Mouse (Mus musculus) spleen, adult 18-20 months (tissue): Measurements from ENCODE around the gene Dcdc2c.

Experiments used
- DNase-seq, 2 experiments: peaks; one replicate each; pipeline ENCODE4 v3.0.0; 2022; ENCODE audit warnings: mixed read lengths in 2 of 2

Dcdc2c gene

GRCm38 (mm10) chr12:28552299-28552698 is at the start of gene Dcdc2c:
Dcdc2c (minus strand) TSS chr12:28552399.
- no peak for DNase-seq

- no peak for DNase-seq
Observed at GRCm38 (mm10) chr12:28598526-28598991, 46.4 kb upstream of the Dcdc2c start.

GRCm38 (mm10) chr12:28598110-28598509 is 45.9 kb upstream of the Dcdc2c start:
- no peak for DNase-seq

- no peak for DNase-seq
Observed at GRCm38 (mm10) chr12:28597699-28598098, 45.5 kb upstream of the Dcdc2c start.

- DNase-seq, result no peak
Observed at GRCm38 (mm10) chr12:28596851-28597250, 44.7 kb upstream of the Dcdc2c start.

- DNase-seq, result no peak
Observed at GRCm38 (mm10) chr12:28590428-28590827, 38.2 kb upstream of the Dcdc2c start.

GRCm38 (mm10) chr12:28589090-28589868 is 37.1 kb upstream of the Dcdc2c start:
- peak; percentile 31 to 68 for DNase-seq

- DNase-seq, result no peak
Observed at GRCm38 (mm10) chr12:28587949-28588348, 35.8 kb upstream of the Dcdc2c start.

- DNase-seq, result no peak
Observed at GRCm38 (mm10) chr12:28584036-28584435, 31.8 kb upstream of the Dcdc2c start.

- no peak for DNase-seq
Observed at GRCm38 (mm10) chr12:28582423-28582822, 30.2 kb upstream of the Dcdc2c start, which contains the start of gene Allc. Allc (minus strand) TSS chr12:28582523.

- DNase-seq, result no peak
Observed at GRCm38 (mm10) chr12:28579132-28579531, 26.9 kb upstream of the Dcdc2c start.

GRCm38 (mm10) chr12:28578147-28578546 is 25.9 kb upstream of the Dcdc2c start:
- DNase-seq, result no peak

- no peak for DNase-seq
Observed at GRCm38 (mm10) chr12:28575366-28576070, 23.3 kb upstream of the Dcdc2c start.

GRCm38 (mm10) chr12:28572241-28572640 is 20.0 kb upstream of the Dcdc2c start:
- no peak for DNase-seq

- DNase-seq, result no peak
Observed at GRCm38 (mm10) chr12:28551775-28552174, 424 bp downstream of the Dcdc2c start.

- DNase-seq, result no peak
Observed at GRCm38 (mm10) chr12:28548887-28549286, 3.3 kb downstream of the Dcdc2c start.

GRCm38 (mm10) chr12:28514264-28514775 is 37.9 kb downstream of the Dcdc2c start:
- no peak for DNase-seq

GRCm38 (mm10) chr12:28509699-28510280 is 42.4 kb downstream of the Dcdc2c start:
- DNase-seq, result no peak

GRCm38 (mm10) chr12:28494289-28494688 is 57.9 kb downstream of the Dcdc2c start:
- no peak for DNase-seq

- no peak for DNase-seq
Observed at GRCm38 (mm10) chr12:28482483-28483160, 69.6 kb downstream of the Dcdc2c start.

- no peak for DNase-seq
Observed at GRCm38 (mm10) chr12:28460951-28461431, 91.2 kb downstream of the Dcdc2c start.

GRCm38 (mm10) chr12:28460523-28460922 is 91.7 kb downstream of the Dcdc2c start:
- DNase-seq, result no peak

GRCm38 (mm10) chr12:28458786-28459185 is 93.4 kb downstream of the Dcdc2c start:
- DNase-seq, result no peak
